Mouse (Mus musculus) heart, embryonic 11.5 days (tissue): ENCODE measurements at regions not wholly inside any gene's neighbourhood (a gene's known extent, or its start where the extent isn't known, plus 50 kb on each side); places are given as distances from the start of the nearest gene placed in this dataset.
"Not testable (repeated sequence)": the region's sequence is repeated elsewhere in the genome, so short reads cannot be mapped to it uniquely, and the experiment has no call there.

ENCODE experiments used
- ATAC-seq: fragments of 200-750 bp; cut with Nextera tagmentation; replicated peaks from 2 replicates; pipeline ENCODE4 v1.8.0; 2017; ENCODE audit warnings: moderate library complexity; ENCODE audit not compliant: insufficient number of reproducible peaks, low FRiP score, low TSS enrichment
- H3K27ac ChIP-seq: fragments of 300-500 bp; sonication (generic); 2 replicates; pipeline ENCODE4 v1.5.1; 2014; ENCODE audit warnings: mild to moderate bottlenecking, low read depth, low read length
- H3K27me3 ChIP-seq: fragments of 300-500 bp; sonication (generic); 2 replicates; pipeline ENCODE4 v1.6.1; 2014; ENCODE audit warnings: mild to moderate bottlenecking, low read length, mixed read lengths; ENCODE audit not compliant: control insufficient read depth, insufficient read depth
- H3K36me3 ChIP-seq: fragments of 300-500 bp; sonication (generic); 2 replicates; pipeline ENCODE4 v1.6.1; 2014; ENCODE audit warnings: mild to moderate bottlenecking, low read length, moderate library complexity, mixed read lengths; ENCODE audit not compliant: control insufficient read depth, insufficient read depth
- H3K4me1 ChIP-seq: fragments of 300-500 bp; sonication (generic); 2 replicates; pipeline ENCODE4 v1.6.1; 2014; ENCODE audit warnings: low read length; ENCODE audit not compliant: control insufficient read depth, insufficient read depth
- H3K4me2 ChIP-seq: fragments of 300-500 bp; sonication (generic); 2 replicates; pipeline ENCODE4 v1.6.1; 2014; ENCODE audit warnings: mild to moderate bottlenecking, moderate library complexity
- H3K4me3 ChIP-seq: fragments of 300-500 bp; sonication (generic); 2 replicates; pipeline ENCODE4 v1.5.1; 2014; ENCODE audit warnings: low read depth, low read length
- H3K9ac ChIP-seq: fragments of 300-500 bp; sonication (generic); 2 replicates; pipeline ENCODE4 v1.6.1; 2014; ENCODE audit warnings: mild to moderate bottlenecking, low read depth, low read length, moderate library complexity
- H3K9me3 ChIP-seq: fragments of 300-500 bp; sonication (generic); replicated peaks from 2 replicates; pipeline ENCODE4 v1.6.1; 2016; ENCODE audit warnings: low read length; ENCODE audit not compliant: control insufficient read depth
- WGBS: fragments of 180-500 bp; shearing (Covaris S2); extraction: QIAGEN DNeasy Blood & Tissue Kit; methylation state at CpG from one replicate; pipeline ENCODE4 v1.1.7; 2014; ENCODE audit not compliant: insufficient replicate concordance; 5-methylcytosine and 5-hydroxymethylcytosine counted together

DNA sequence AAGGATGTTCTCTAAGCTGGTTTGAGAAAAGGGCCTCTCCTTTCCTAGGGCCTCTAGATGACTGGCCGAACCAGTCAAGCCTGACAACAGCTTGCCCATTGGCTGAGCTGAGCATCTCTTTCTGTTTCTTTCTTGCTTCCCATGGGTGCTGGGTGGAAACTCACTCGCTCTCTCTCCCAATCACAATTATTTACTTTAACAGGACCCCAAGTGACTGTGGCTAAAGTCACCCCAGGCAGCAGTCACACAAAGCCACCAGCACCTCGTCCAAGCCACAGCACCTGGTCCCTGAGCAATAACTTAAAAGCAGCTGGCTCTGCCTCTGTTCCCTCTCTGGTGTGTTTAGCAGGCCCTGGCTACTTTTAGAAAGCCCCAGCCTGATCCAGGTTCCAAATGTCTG lies 64.3 kb upstream of the Fzd7 start:
- WGBS = 67% methylated on average over 3 of the region's 3 CpGs
- no peaks in the 10 kb centered on the region for H3K36me3 ChIP-seq
- no peak overlapping the region for H3K27ac ChIP-seq
- H3K27me3 ChIP-seq = peaks cover 9% of the 10 kb centered on the region
- no peaks in the 10 kb centered on the region for H3K9me3 ChIP-seq
- no peaks in the 10 kb centered on the region for H3K4me1 ChIP-seq
- H3K9ac ChIP-seq = no peak overlapping the region
- no peak overlapping the region for H3K4me3 ChIP-seq
- no peak overlapping the region for H3K4me2 ChIP-seq
- ATAC-seq = no peak

GRCm38 (mm10) chr1:59418748-59419147 lies 63.5 kb upstream of the Fzd7 start:
- Histone ChIP-seq H3K4me1 (no peaks in the 10 kb centered on the region), H3K9me3 (no peaks in the 10 kb centered on the region), H3K27ac (no peak overlapping the region), H3K27me3 (peaks cover 9% of the 10 kb centered on the region), H3K36me3 (no peaks in the 10 kb centered on the region), H3K9ac (no peak overlapping the region), H3K4me2 (no peak overlapping the region), H3K4me3 (no peak overlapping the region)
- no peak for ATAC-seq
- WGBS = 78% methylated on average over 9 of the region's 9 CpGs

GRCm38 (mm10) chr1:59422981-59423941 lies 59.0 kb upstream of the Fzd7 start:
- H3K27me3 ChIP-seq = peaks cover 14% of the 10 kb centered on the region
- no peak overlapping the region for H3K4me2 ChIP-seq
- no peaks in the 10 kb centered on the region for H3K36me3 ChIP-seq
- H3K4me1 ChIP-seq = no peaks in the 10 kb centered on the region
- no peak overlapping the region for H3K4me3 ChIP-seq
- WGBS = 34% methylated on average over 19 of the region's 19 CpGs
- no peak overlapping the region for H3K9ac ChIP-seq
- no peaks in the 10 kb centered on the region for H3K9me3 ChIP-seq
- H3K27ac ChIP-seq = no peak overlapping the region
- ATAC-seq = 0 out of 2 replicates have a peak, but pooled peaks have one; percentile 10

- H3K27ac ChIP-seq, H3K4me2 ChIP-seq, H3K4me1 ChIP-seq, H3K36me3 ChIP-seq, H3K9ac ChIP-seq, H3K4me3 ChIP-seq, H3K9me3 ChIP-seq, ATAC-seq: not testable (repeated sequence)
- peaks cover 11% of the 10 kb centered on the region for H3K27me3 ChIP-seq
- WGBS = 88% methylated on average over 1 of the region's 1 CpGs
These were observed 56.5 kb upstream of the Fzd7 start for GRCm38 (mm10) chr1:59425771-59426170.

GRCm38 (mm10) chr1:59426346-59427203 lies 55.6 kb upstream of the Fzd7 start:
- Histone ChIP-seq H3K27ac (no peak overlapping the region), H3K36me3 (no peaks in the 10 kb centered on the region), H3K4me3 (no peak overlapping the region), H3K4me1 (no peaks in the 10 kb centered on the region), H3K4me2 (no peak overlapping the region), H3K27me3 (peaks cover 7% of the 10 kb centered on the region), H3K9ac (no peak overlapping the region), H3K9me3 (no peaks in the 10 kb centered on the region)
- 70% methylated on average over 9 of the region's 10 CpGs for WGBS
- ATAC-seq = no peak

- 58% methylated on average over 5 of the region's 5 CpGs for WGBS
- Histone ChIP-seq H3K4me1 (no peaks in the 10 kb centered on the region), H3K4me3 (no peak overlapping the region), H3K36me3 (no peaks in the 10 kb centered on the region), H3K9me3 (no peaks in the 10 kb centered on the region), H3K27me3 (peaks cover 7% of the 10 kb centered on the region; the same call in 1 of the 2 replicates), H3K4me2 (no peak overlapping the region), H3K9ac (no peak overlapping the region), H3K27ac (no peak overlapping the region)
- no peak for ATAC-seq
These were observed 55.0 kb upstream of the Fzd7 start for GRCm38 (mm10) chr1:59427204-59427557.

DNA sequence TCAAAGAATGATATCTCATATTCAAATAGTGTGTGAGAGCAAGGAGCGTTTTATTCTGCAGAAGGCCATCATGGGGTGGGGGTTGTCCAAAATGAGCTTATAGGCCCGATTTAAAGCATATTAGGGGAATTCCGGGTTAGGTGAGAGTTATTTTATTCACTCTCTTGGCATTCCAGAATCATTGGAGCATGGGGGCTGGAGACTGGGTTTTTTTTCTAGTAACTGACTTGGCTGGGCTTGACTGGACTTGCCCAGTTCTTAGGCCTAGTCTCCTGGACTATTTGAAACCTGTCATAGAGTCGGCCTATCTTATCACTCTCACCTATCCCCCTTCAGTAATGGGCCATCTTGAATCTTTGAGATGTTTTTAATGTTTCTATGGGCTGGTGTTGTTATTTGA lies 52.9 kb upstream of the Fzd7 start:
- no peak overlapping the region for H3K4me3 ChIP-seq

DNA sequence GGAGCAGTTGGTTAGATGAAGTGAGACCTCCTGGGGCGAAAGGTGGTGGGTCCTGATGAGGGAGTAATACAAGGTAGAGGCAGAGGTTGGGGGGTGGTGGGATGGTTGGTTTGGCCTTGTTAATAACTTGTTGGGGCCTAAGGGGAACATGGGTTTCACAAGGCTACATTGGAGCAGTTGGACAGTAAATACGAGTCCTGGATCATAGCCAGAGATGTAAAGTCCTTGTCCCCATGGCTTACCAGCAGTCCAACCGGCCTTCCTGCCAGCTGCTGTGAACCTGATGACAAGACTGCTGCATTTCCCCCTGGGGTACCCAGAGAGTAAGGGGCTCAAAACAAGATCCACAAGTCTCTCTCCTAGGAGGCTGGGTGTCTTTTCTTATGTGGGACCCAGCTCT lies 52.0 kb upstream of the Fzd7 start:
- no peak for ATAC-seq
- Histone ChIP-seq H3K27me3 (no peaks in the 10 kb centered on the region), H3K36me3 (no peaks in the 10 kb centered on the region)

More for the DNA sequence above, 52.9 kb upstream of the Fzd7 start:
- ATAC-seq = no peak
- Histone ChIP-seq H3K9ac (no peak overlapping the region), H3K4me2 (no peak overlapping the region), H3K27me3 (peaks cover 6% of the 10 kb centered on the region; the same call in 1 of the 2 replicates), H3K4me1 (no peaks in the 10 kb centered on the region; the same call in 1 of the 2 replicates), H3K27ac (no peak overlapping the region), H3K9me3 (no peaks in the 10 kb centered on the region), H3K36me3 (no peaks in the 10 kb centered on the region)
- WGBS = 77% methylated on average over 4 of the region's 4 CpGs

More for the DNA sequence above, 52.0 kb upstream of the Fzd7 start:
- Histone ChIP-seq H3K9ac (no peak overlapping the region), H3K27ac (no peak overlapping the region), H3K4me1 (no peaks in the 10 kb centered on the region; the same call in 1 of the 2 replicates), H3K4me3 (no peak overlapping the region), H3K4me2 (no peak overlapping the region), H3K9me3 (no peaks in the 10 kb centered on the region)
- whole genome bisulfite sequencing = 87% methylated on average over 3 of the region's 3 CpGs
